Mouse (Mus musculus) kidney, adult 8-10 months (tissue): Measurements from ENCODE around the gene Tspan14.

ENCODE experiments used
- DNase-seq, 2 experiments: peaks; one replicate each; pipeline ENCODE4 v3.0.0; 2022

Tspan14 gene

GRCm38 (mm10) chr14:40949730-40950614, 16.6 kb downstream of the Tspan14 start:
- no peak for DNase-seq

GRCm38 (mm10) chr14:40949047-40949446, 17.6 kb downstream of the Tspan14 start:
- no peak for DNase-seq

- no peak for DNase-seq
Measured at GRCm38 (mm10) chr14:40948522-40948921, 18.1 kb downstream of the Tspan14 start.

GRCm38 (mm10) chr14:40947431-40948394, 18.9 kb downstream of the Tspan14 start:
- DNase-seq: no peak

GRCm38 (mm10) chr14:40943802-40944201, 22.8 kb downstream of the Tspan14 start:
- no peak for DNase-seq

- DNase-seq: no peak
Measured at GRCm38 (mm10) chr14:40942429-40942828, 24.2 kb downstream of the Tspan14 start.

GRCm38 (mm10) chr14:40938380-40938987, 28.1 kb downstream of the Tspan14 start:
- DNase-seq: no peak

GRCm38 (mm10) chr14:40937052-40937451, 29.6 kb downstream of the Tspan14 start:
- DNase-seq: no peak

GRCm38 (mm10) chr14:40935481-40935880, 31.1 kb downstream of the Tspan14 start:
- DNase-seq: no peak

GRCm38 (mm10) chr14:40935054-40935453, 31.6 kb downstream of the Tspan14 start:
- no peak for DNase-seq

GRCm38 (mm10) chr14:40933328-40933727, 33.3 kb downstream of the Tspan14 start:
- no peak for DNase-seq

GRCm38 (mm10) chr14:40932225-40932624, 34.4 kb downstream of the Tspan14 start:
- peak; percentile 51 for DNase-seq

- peak; percentile 71 to 80 for DNase-seq
Measured at GRCm38 (mm10) chr14:40931115-40931829, 35.3 kb downstream of the Tspan14 start.

GRCm38 (mm10) chr14:40929943-40930342, 36.7 kb downstream of the Tspan14 start:
- no peak for DNase-seq

- DNase-seq: peak; percentile 41 to 52
Measured at GRCm38 (mm10) chr14:40928897-40929296, 37.7 kb downstream of the Tspan14 start.

- peak in 1 of 2 experiments; percentile 43 for DNase-seq
Measured at GRCm38 (mm10) chr14:40927041-40927440, 39.6 kb downstream of the Tspan14 start.

GRCm38 (mm10) chr14:40924378-40925113, 42.1 kb downstream of the Tspan14 start:
- DNase-seq: peak; percentile 50 to 66

- no peak for DNase-seq
Measured at GRCm38 (mm10) chr14:40921241-40921640, 45.4 kb downstream of the Tspan14 start.

- DNase-seq: no peak
Measured at GRCm38 (mm10) chr14:40919521-40919920, 47.1 kb downstream of the Tspan14 start.

- DNase-seq: peak; percentile 41
Measured at GRCm38 (mm10) chr14:40918477-40918876, 48.1 kb downstream of the Tspan14 start.

GRCm38 (mm10) chr14:40917632-40918031, 49.0 kb downstream of the Tspan14 start:
- peak; percentile 87 to 97 for DNase-seq
